Mouse (Mus musculus) kidney, adult 2 months (tissue): Measurements from ENCODE around the gene Git2.

ENCODE experiments used
- CTCF ChIP-seq: fragments of 200-500 bp; conservative IDR thresholded peaks from 2 replicates; pipeline ENCODE4 v1.5.1; 2011; ENCODE audit warnings: low read depth, mild to moderate bottlenecking, control low read depth, low read length, moderate library complexity, mixed read lengths; ENCODE audit not compliant: insufficient read depth, insufficient read length
- POLR2A ChIP-seq: fragments of 200-500 bp; IDR thresholded peaks from one replicate; pipeline ENCODE4 v1.6.1; 2011; ENCODE audit warnings: low read depth, low read length, control low read depth

GRCm38 (mm10) chr5:114773780-114774179 lies 1.5 kb downstream of the Git2 start:
- TF ChIP-seq CTCF, result no peak
- no peak for TF ChIP-seq POLR2A
